Mouse (Mus musculus): ENCODE results near the gene Gm2115.

- no peak for TF ChIP-seq GATA1 (IDR thresholded peaks at IDR 0.05; ENCODE audit: borderline replicate concordance, low read length)
- TF ChIP-seq TAL1 (conservative IDR thresholded peaks at IDR 0.05; ENCODE audit: low read depth, low read length): no peak
- TF ChIP-seq CTCF (IDR thresholded peaks at IDR 0.05; ENCODE audit: low read depth, low read length): no peak
Measured at GRCm38 (mm10) chr7:84605033-84605687, 76.4 kb downstream of the Gm2115 start.
